Mouse (Mus musculus) lung, postnatal 0 days (tissue): ENCODE measurements around the gene Hist1h4a.

Source experiments
- CTCF ChIP-seq: IDR thresholded peaks from 2 replicates; pipeline ENCODE4 v1.5.1; 2016; ENCODE audit warnings: antibody characterized with exemption, mild to moderate bottlenecking
- EP300 ChIP-seq: IDR thresholded peaks from 2 replicates; pipeline ENCODE4 v1.6.1; 2016; ENCODE audit warnings: antibody characterized with exemption, mild to moderate bottlenecking, control low read depth

DNA sequence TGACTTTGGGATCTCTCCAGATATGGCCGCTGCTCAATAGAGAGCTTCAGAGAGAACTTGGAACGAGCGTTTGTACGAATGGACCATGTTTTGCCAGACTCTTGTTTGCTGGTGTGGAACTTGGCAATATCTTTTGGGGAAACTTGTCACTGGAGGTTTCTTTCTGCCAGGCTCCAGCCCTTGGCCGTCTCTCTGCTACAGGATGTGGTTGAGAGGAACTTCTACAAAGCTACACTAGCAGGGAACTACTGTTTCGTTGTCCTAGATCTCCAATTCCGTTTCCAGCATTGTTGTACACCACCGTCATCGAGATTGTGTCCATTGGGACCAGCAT lies 31.9 kb downstream of the Hist1h4a start:
- no peak for TF ChIP-seq CTCF
- TF ChIP-seq EP300 = no peak
